Mouse (Mus musculus) R1 (cell line): Measurements from ENCODE around the gene Limd2.
"Not testable (repeated sequence)": the region's sequence is repeated elsewhere in the genome, so short reads cannot be mapped to it uniquely, and the experiment has no call there.

Source experiments
- DNase-seq: peaks from one replicate; pipeline ENCODE4 v3.0.0-alpha.2; 2018; ENCODE audit warnings: low read depth, low spot score

Limd2 gene

GRCm38 (mm10) chr11:106126727-106127373, 33.8 kb downstream of the Limd2 start:
- DNase-seq, result not testable (repeated sequence)

- no peak for DNase-seq
Measured at GRCm38 (mm10) chr11:106125827-106126226, 34.8 kb downstream of the Limd2 start.

GRCm38 (mm10) chr11:106124784-106125183, 35.9 kb downstream of the Limd2 start:
- no peak for DNase-seq

DNA sequence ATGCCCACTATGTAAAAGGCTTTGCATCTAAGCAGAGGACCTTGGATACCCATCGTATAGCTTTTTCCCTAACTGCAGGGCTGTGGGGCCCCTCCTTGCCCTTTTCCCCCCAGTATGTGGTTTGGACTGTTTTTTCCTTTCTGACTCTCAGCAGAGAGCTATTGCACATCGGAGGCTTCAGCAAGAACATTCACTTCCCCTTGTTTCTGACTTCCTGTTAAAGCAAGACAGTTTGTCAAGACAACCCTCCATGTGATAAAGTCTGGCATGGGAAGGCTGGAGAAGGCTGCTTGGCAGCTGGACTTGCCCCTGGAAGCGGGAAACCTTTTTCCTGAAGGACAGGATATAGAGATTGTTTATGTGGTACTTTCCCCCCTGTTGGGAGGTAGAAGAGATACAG, 37.9 kb downstream of the Limd2 start:
- DNase-seq, result no peak

DNA sequence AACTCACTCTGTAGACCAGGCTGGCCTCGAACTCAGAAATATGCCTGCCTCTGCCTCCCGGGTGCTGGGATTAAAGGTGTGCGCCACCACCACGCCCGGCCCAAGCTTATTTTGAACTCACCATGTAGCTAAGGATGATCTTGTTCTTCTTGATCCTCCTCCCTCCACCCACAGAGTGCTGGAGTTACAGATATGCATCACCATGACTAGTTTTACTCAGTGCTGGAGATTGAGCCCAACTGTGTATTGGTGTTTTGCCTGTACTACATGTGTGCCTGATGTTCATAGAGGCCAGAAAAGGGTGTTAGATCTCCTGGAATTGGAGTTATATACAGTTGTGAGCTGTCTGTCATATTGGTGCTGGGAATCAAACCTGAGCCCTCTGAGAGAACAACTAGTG, 38.4 kb downstream of the Limd2 start:
- no peak for DNase-seq

DNA sequence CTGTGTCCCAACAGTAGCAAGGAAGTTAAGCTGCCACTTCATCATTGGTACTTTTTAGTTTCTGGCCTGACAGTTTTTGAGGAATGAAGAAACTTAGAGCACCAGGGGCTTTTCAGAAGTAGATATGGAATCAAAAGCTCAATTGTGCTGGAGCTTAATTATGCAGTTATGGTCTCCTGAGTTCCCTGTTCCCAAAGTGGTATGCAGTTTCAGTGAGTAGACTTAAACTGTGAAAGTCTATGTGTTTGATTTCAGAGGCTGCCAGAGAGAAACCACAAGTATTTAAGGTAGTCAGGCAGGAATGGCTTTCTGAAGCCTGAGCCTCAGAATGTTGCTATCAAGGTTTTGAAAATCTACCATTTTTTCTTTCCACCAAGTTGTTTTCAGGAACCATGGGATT, 49.0 kb downstream of the Limd2 start:
- no peak for DNase-seq
